Mouse (Mus musculus) neutrophil, adult 59 days (primary cell): ENCODE data around the gene Cdh10. TPM values are rescaled to one million over a fixed set of nuclear protein-coding genes. Genes with fewer than 3 reads are reported as not detected.

Experiments
- total RNA-seq, 2 experiments: library from RNA; stranded (reverse); gene quantifications; 1 replicate in 1 of 2; 2 replicates in 1 of 2; pipeline ENCODE4 v1.2.4; 2023

Cdh10 gene
- total RNA-seq, result not detected

DNA sequence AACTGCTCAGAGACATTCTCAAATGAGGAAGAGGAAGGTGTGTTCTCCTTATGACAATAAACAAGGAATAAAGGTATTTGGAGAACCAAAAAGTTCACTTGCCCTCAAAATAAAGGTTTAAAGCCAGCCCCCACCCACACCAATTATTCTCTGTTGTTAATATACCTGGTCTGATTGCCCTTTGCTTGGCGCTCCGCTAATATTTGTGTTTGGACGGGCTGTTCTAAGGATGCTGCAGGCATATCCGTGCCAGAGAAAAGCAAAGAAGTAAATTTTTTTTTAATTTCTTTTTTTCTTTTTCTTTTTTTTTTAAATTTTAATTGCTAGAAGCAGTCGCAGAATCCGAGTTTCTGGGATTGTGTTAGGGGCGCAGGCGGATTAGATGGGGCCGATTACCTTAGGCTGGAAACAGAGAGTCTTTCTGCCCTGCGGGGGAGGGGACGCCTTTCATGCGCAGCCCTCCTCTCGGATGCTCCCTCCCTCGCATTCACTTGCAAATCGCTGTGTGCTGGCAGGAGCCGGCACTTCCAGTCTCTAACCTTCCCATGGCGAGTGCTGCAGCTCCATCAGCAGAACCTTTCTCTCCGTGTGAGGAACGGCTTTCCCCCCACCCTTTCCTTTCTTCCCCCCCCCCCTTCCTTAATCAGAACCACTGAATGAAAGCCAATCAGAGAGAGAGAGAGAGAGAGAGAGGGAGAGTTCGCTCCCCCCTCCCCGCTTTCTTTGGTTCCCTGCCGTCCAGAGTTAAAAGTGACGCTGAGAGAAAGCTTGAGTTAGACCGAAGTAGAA is at the start of gene Cdh10:
Gene Cdh10, plus strand, starts transcription at position 763 of the 789 bp plus-strand sequence.

